Mouse (Mus musculus) lung, adult 2 months (tissue): ENCODE data around the gene Larp4b. TPM values are rescaled to one million over a fixed set of nuclear protein-coding genes. Genes with fewer than 3 reads are reported as not detected.
A peak's percentile ranks its signal among the peaks of the same experiment; 100 is the strongest.

ENCODE experiments used
- DNase-seq: peaks from one replicate; pipeline ENCODE4 v3.0.0; 2022
- H3K4me1 ChIP-seq: fragments of 200-500 bp; 2 replicates; pipeline ENCODE4 v1.6.1; 2011; ENCODE audit warnings: low read length; ENCODE audit not compliant: control insufficient read depth, insufficient read depth
- H3K4me3 ChIP-seq: fragments of 200-500 bp; replicated peaks from 2 replicates; pipeline ENCODE3; 2011; ENCODE audit warnings: low read depth, mild to moderate bottlenecking, control low read depth, low read length; ENCODE audit errors: extremely low read depth
- CTCF ChIP-seq: fragments of 200-500 bp; IDR thresholded peaks from 2 replicates; pipeline ENCODE4 v1.5.1; 2011; ENCODE audit warnings: mild to moderate bottlenecking, low read length, control low read depth; ENCODE audit not compliant: insufficient read depth
- POLR2A ChIP-seq: fragments of 200-500 bp; IDR thresholded peaks from 2 replicates; pipeline ENCODE4 v1.6.1; 2011; ENCODE audit warnings: low read depth, mild to moderate bottlenecking, control low read depth, low read length, borderline replicate concordance; ENCODE audit errors: extremely low read depth
- WGBS: fragments of 180-500 bp; shearing (Covaris S2); methylation state at CpG from one replicate; pipeline ENCODE4 v1.1.7; 2018; 5-methylcytosine and 5-hydroxymethylcytosine counted together
- polyA plus RNA-seq: library from polyadenylated mRNA; depleted of rRNA; stranded (reverse); fragments of >200 nt; gene quantifications from 2 replicates; pipeline ENCODE4 v1.2.3, GENCODE M21; 2012

Larp4b gene
- polyA plus RNA-seq, 1 experiment, result 23.9 TPM

DNA sequence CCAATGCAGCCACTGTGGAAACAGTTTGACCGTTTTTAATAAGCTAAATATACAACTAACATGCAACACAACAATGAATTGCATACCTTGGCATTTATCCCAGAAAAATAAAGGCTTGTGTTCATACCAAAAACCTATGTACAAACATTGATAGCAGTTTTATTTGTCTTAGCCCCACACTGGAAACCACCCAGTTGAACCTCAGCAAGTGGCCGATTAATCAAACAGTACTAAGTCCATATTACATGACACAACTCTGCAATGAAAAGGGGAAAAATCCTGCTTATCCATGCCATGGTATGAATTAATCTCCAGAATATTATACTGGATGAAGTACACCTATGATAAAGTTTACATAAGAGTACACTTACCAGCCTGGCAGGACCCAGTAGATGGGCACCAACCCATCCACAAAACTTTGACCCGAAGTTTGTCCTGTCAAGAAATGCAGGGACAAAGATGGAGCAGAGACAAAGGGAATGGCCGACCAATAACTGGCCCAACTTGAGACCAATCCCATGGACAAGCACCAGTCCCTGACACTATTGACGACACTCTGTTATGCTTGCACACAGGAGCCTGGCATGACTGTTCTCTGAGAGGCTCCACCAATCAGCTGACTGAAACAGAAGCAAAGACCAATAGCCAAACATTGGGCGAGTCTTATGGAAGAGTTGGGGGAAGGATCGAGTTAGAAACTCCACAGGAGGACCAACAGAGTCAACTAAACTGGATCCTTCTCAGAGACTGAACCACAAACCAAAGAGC, 17.7 kb upstream of the Larp4b start:
- no peak overlapping the region for H3K4me3 ChIP-seq
- TF ChIP-seq CTCF, result no peak
- DNase-seq, result no peak
- H3K4me1 ChIP-seq, result no peaks in the 10 kb centered on the region
- WGBS, result 68% methylated on average over 7 of the region's 7 CpGs

DNA sequence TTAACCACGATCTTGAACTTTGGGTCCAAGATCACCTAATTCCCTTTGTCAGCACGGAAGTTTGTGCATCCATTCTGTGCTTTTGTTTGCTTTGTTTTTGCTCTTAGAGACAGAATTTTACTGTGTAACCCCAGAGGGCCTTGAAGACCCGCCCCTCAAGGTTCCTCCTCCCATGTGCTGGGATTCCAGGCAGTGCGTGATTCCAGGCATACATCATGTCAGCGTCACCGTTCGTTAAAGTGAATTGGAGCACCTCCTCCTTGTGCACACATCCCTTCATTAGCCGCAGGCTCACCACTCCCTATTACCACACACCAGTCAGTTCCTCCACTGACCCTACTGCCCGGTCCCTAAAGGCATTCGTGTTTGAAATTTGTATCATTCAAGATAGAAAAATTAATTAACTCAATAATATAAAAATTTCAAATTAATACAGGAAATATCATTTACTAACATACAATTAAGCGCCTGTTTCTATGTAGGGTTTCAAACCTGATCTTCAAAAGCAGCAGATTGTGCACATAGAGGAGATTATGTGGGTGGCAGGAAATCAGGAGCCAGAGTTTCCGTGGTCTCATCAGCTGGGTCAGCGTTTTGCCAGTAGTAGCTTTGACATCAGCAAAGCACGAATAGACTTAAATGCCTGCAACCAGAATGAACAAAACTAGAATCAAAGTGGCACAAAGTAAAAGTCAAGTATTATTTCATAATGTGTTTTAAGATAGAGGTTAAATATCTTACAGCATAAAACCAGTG, 11.4 kb upstream of the Larp4b start:
- DNase-seq, result no peak
- WGBS, result 69% methylated on average over 14 of the region's 14 CpGs
- H3K4me1 ChIP-seq, result no peaks in the 10 kb centered on the region
- TF ChIP-seq CTCF, result no peak
- TF ChIP-seq POLR2A, result no peak
- no peak overlapping the region for H3K4me3 ChIP-seq

DNA sequence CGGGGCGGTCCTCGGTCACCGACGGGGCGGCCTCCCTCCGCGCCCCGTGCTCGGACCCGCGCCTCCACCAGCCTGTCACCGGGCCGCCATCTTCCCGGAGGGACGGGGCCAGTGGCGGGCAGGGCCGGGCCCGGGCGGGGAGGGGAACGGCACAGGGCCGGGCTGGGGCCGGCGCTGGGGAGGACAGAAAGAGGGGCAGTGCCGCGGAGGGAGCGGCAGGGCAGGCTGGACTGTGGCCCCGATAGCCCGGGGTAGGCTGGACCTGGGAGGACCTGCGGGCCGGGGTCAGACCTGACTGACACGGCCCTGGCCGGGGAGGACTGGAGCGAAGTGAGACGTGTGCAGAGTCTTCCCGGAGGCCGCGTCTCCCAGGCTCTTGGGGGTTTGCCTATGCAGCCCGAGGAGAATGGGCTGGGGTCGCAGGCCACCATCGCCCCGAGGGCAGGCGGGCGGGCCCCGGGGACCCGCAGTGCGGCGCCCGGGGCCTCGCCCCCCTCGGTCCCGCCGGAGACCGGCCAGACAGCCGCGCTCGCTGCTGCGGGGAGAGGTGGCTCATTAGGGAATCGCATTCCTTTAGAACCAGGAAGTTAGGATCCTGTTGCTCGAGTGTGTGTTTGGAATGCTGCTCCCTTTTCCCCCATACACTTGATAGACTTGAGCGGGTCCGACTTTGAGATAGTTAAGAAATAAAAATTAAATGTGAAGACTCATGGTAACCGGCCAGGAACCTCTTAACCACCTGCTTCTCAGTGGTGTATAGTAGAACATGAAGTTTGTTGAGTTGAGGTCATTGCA, 702 bp downstream of the Larp4b start:
- no peak for TF ChIP-seq CTCF
- no peak for TF ChIP-seq POLR2A
- under 1% methylated on average over 50 of the region's 63 CpGs for WGBS
- peak overlapping the region; percentile 74 for H3K4me3 ChIP-seq
- peak; percentile 59 for DNase-seq
- peaks cover 12% of the 10 kb centered on the region for H3K4me1 ChIP-seq

DNA sequence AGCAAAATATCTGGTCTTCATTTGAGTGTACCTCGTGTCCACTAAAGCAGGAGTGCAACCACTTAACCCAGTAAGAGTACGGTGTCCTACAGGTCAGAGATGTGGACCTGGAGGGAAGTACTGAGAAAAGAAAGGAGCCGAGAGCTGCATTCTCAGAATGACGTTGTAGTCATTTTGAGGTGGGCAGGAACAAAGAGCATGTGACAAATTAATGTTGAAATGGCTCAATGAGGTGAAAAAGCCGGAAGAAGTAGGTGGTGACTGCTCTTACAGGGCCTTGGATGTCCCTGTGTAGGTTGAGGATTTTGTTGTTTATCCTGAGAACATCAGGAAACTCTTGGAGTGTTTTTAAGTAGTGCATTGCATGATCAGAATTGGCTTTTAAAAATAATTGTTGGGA, 5.6 kb downstream of the Larp4b start:
- DNase-seq, result no peak
- TF ChIP-seq POLR2A (no peak), CTCF (no peak)
- Histone ChIP-seq H3K4me3 (no peak overlapping the region), H3K4me1 (peaks cover 15% of the 10 kb centered on the region)
- WGBS, result 45% methylated on average over 5 of the region's 5 CpGs

DNA sequence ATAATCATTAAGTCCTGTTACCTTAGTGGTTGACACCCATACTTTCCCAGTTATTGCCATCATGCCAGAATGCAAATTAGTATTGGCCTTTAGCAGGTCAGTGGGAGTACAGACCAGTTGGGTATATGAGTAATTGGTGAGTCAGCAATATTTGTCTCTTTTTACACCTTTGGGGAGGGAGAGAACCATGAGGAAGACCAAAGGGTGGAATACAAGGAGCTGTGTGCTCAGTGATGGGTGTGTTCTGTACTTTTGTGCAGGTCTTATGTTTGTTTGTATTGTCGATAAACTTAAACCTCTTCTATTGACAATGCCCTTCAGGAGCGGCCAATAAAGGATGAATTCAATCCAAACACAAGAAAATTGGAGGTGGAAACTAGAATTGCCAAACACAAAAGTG, 6.8 kb downstream of the Larp4b start:
- TF ChIP-seq CTCF (no peak), POLR2A (no peak)
- DNase-seq, result no peak
- 58% methylated on average over 2 of the region's 2 CpGs for WGBS
- Histone ChIP-seq H3K4me3 (no peak overlapping the region), H3K4me1 (peaks cover 12% of the 10 kb centered on the region)

DNA sequence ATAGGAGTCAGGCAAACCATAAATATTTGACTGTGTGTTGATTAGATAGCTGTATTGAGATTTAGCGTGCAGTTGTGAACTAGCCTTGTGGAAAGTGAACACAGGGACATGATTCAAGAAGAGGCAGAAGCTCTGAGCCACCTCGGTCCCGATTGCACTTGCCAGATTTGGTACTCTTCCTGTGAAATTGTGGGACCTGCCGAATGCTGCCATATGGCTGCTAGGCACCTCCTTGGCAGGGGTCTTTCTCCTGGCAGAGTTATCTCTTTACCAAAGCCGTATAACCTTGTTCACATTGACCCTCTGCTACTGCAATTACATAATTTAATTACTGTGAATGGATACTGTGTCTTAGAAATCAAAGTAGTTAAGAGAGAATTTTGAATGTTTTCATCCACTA, 12.6 kb downstream of the Larp4b start:
- TF ChIP-seq POLR2A (no peak), CTCF (no peak)
- WGBS, result 82% methylated on average over 5 of the region's 5 CpGs
- no peak overlapping the region for H3K4me3 ChIP-seq

DNA sequence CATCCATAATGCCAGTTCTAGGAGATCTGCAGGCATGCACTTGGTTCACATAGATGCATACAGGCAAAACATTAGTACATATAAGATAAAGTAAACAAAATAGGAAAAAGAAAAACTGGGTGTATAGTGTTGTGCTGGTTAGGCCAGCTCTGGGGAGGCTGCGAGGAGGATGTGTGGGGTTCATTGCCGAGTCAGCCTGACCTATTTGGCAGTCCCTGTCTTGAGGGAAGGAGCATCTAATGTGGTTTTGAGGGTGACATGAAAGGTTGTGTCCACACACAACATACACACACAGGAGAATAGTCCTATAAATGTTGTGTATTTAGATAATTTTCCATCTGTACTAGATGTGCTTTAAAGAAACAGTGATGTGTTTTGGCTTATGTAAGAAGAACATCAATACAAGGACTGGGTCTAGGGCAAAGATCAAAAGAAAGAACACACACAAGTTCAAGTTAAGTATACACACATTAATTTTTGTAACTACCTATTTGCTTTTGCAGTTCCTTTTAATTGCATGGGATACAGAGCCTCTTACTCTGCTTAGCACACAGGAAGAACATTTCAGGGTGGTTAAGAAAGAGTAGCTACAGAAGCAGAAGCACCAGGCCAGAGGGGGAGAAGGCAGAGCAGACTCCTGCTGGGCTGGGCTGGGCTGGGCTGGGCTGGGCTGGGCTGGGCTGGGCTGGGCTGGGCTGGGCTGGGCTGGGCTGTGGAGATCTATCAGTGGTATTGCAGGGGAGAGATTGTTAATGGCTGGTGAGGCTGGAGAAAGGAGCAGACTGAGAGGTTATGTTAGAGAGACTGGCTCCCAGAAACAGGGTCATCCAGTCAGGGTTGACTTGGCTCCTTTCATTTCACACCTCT, 13.5 kb downstream of the Larp4b start:
- no peak for DNase-seq
- Histone ChIP-seq H3K4me1 (peaks cover 6% of the 10 kb centered on the region), H3K4me3 (no peak overlapping the region)
- TF ChIP-seq CTCF (no peak), POLR2A (no peak)
- WGBS, result 47% methylated on average over 2 of the region's 2 CpGs

More for the DNA sequence above, 12.6 kb downstream of the Larp4b start:
- H3K4me1 ChIP-seq, result peaks cover 6% of the 10 kb centered on the region
- no peak for DNase-seq

DNA sequence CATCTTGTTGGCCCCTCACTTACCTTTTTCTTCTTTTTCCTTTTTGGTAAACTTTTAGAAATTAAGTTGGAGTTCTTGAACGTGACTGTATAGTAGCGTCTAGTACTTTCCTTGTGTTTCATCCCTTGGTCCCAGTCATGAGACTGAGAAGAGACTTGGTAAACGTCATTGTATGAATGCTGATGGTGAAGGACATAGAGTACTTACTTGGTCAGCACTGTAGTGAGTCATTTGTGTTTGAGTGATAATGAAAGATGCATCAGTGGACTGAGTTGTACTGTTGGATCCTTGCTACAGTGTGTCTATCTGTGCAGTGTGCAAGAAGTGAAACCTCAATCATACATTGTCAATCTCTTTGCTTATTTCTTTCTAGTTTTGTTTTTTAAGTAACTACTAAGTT, 20.1 kb downstream of the Larp4b start:
- no peak overlapping the region for H3K4me3 ChIP-seq
- DNase-seq, result no peak
- WGBS, result 81% methylated on average over 3 of the region's 3 CpGs
- H3K4me1 ChIP-seq, result peaks cover 6% of the 10 kb centered on the region
- TF ChIP-seq CTCF, result no peak

DNA sequence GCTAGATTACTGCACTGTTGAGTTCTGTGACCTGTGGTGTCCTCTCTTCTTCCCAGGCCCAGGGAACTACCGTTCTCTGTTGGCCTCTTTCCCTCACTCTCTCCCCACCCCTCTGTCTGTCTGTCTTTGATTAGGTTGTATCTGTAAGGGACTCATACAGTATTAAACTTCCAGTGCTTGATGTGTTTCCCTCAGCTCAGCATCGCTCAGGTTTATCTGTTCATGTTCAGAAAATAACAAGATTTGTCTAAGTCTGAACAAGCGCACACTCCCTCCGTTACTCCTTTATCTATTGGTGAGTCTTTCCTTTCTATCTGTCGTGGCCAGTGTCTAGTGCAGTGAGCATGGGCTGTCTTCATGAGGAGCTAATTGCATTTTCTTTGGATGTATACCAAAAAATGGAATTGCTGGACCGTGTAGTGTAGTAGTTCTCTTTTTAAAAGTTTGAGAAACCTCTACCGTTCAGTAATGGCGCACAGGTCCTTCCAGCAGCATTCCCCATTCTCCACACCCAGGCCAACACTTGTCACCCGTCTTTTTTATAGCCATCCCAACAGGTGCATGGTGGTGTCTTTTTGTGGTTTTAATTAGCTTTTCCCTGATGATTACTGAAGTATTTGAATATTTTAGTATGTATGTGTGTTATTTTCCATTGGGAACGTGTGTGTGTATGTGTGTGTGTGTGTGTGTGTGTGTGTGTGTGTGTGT, 27.3 kb downstream of the Larp4b start:
- no peak for DNase-seq
- 75% methylated on average over 10 of the region's 10 CpGs for WGBS
- Histone ChIP-seq H3K4me3 (no peak overlapping the region), H3K4me1 (peaks cover 6% of the 10 kb centered on the region)
- TF ChIP-seq CTCF, result no peak
- TF ChIP-seq POLR2A, result no peak
